Mouse (Mus musculus): ENCODE results near the gene Smtnl2. TPM values are rescaled to one million over a fixed set of nuclear protein-coding genes. Genes with fewer than 3 reads are reported as not detected.

Gene Smtnl2
- polyA plus RNA-seq, 1 experiment from 2014 or later = 4.9 TPM

- H3K27me3 ChIP-seq (ENCODE audit: control insufficient read depth, insufficient read depth, low read depth, low read length) = no peaks in the 10 kb centered on the region
- ATAC-seq (ENCODE audit: low read depth) = peak; percentile 66; the same call in 1 of the 2 replicates
- no peaks in the 10 kb centered on the region for H3K36me3 ChIP-seq (ENCODE audit: control insufficient read depth, insufficient read depth)
- peak overlapping the region; percentile 2; the same call in 1 of the 2 replicates for H3K4me3 ChIP-seq (ENCODE audit: low read depth, low read length)
- H3K9ac ChIP-seq (ENCODE audit: low read depth, low read length) = no peak overlapping the region
- H3K9me3 ChIP-seq (replicated peaks; ENCODE audit: control insufficient read depth, low read length) = no peaks in the 10 kb centered on the region
- no peak overlapping the region for H3K27ac ChIP-seq (ENCODE audit: low read length)
- H3K4me2 ChIP-seq (ENCODE audit: low read depth, low read length) = peak overlapping the region; percentile 35
- H3K4me1 ChIP-seq (ENCODE audit: control insufficient read depth, low read depth, low read length) = no peaks in the 10 kb centered on the region; the same call in 1 of the 2 replicates
- 43% methylated on average over 7 of the region's 7 CpGs for WGBS (ENCODE audit: insufficient replicate concordance)
Observed at GRCm38 (mm10) chr11:72429288-72429690, 17.8 kb upstream of the Smtnl2 start.

GRCm38 (mm10) chr11:72428694-72429093, 17.2 kb upstream of the Smtnl2 start:
- Histone ChIP-seq H3K9ac (ENCODE audit: low read depth, low read length) (no peak overlapping the region), H3K4me3 (ENCODE audit: low read depth, low read length) (no peak overlapping the region), H3K27me3 (ENCODE audit: control insufficient read depth, insufficient read depth, low read depth, low read length) (no peaks in the 10 kb centered on the region), H3K27ac (ENCODE audit: low read length) (no peak overlapping the region), H3K9me3 (replicated peaks; ENCODE audit: control insufficient read depth, low read length) (no peaks in the 10 kb centered on the region), H3K36me3 (ENCODE audit: control insufficient read depth, insufficient read depth) (no peaks in the 10 kb centered on the region), H3K4me2 (ENCODE audit: low read depth, low read length) (peak overlapping the region; percentile 35), H3K4me1 (ENCODE audit: control insufficient read depth, low read depth, low read length) (no peaks in the 10 kb centered on the region; the same call in 1 of the 2 replicates)
- peak; percentile 68; the same call in 1 of the 2 replicates for ATAC-seq (ENCODE audit: low read depth)
- 0% methylated on average over 5 of the region's 5 CpGs for WGBS (ENCODE audit: insufficient replicate concordance)

- no peaks in the 10 kb centered on the region for H3K36me3 ChIP-seq (ENCODE audit: control insufficient read depth, insufficient read depth)
- no peak overlapping the region for H3K9ac ChIP-seq (ENCODE audit: low read depth, low read length)
- no peak overlapping the region for H3K27ac ChIP-seq (ENCODE audit: low read length)
- H3K27me3 ChIP-seq (ENCODE audit: control insufficient read depth, insufficient read depth, low read depth, low read length) = no peaks in the 10 kb centered on the region
- H3K9me3 ChIP-seq (replicated peaks; ENCODE audit: control insufficient read depth, low read length) = no peaks in the 10 kb centered on the region
- ATAC-seq (ENCODE audit: low read depth) = no peak
- H3K4me2 ChIP-seq (ENCODE audit: low read depth, low read length) = no peak overlapping the region
- no peaks in the 10 kb centered on the region; the same call in 1 of the 2 replicates for H3K4me1 ChIP-seq (ENCODE audit: control insufficient read depth, low read depth, low read length)
- H3K4me3 ChIP-seq (ENCODE audit: low read depth, low read length) = no peak overlapping the region
Observed at GRCm38 (mm10) chr11:72426884-72427283, 15.4 kb upstream of the Smtnl2 start.

- no peak for ATAC-seq (ENCODE audit: low read depth)
- no peaks in the 10 kb centered on the region for H3K36me3 ChIP-seq (ENCODE audit: control insufficient read depth, insufficient read depth)
- no peaks in the 10 kb centered on the region for H3K27me3 ChIP-seq (ENCODE audit: control insufficient read depth, insufficient read depth, low read depth, low read length)
- H3K9me3 ChIP-seq (replicated peaks; ENCODE audit: control insufficient read depth, low read length) = no peaks in the 10 kb centered on the region
- no peak overlapping the region for H3K4me2 ChIP-seq (ENCODE audit: low read depth, low read length)
- no peak overlapping the region for H3K27ac ChIP-seq (ENCODE audit: low read length)
- no peaks in the 10 kb centered on the region; the same call in 1 of the 2 replicates for H3K4me1 ChIP-seq (ENCODE audit: control insufficient read depth, low read depth, low read length)
- no peak overlapping the region for H3K9ac ChIP-seq (ENCODE audit: low read depth, low read length)
- no peak overlapping the region for H3K4me3 ChIP-seq (ENCODE audit: low read depth, low read length)
Observed at GRCm38 (mm10) chr11:72425201-72425600, 13.7 kb upstream of the Smtnl2 start.

- no peaks in the 10 kb centered on the region for H3K27me3 ChIP-seq (ENCODE audit: control insufficient read depth, insufficient read depth, low read depth, low read length)
- H3K27ac ChIP-seq (ENCODE audit: low read length) = no peak overlapping the region
- no peaks in the 10 kb centered on the region for H3K36me3 ChIP-seq (ENCODE audit: control insufficient read depth, insufficient read depth)
- H3K4me2 ChIP-seq (ENCODE audit: low read depth, low read length) = no peak overlapping the region
- WGBS (ENCODE audit: insufficient replicate concordance) = 51% methylated on average over 4 of the region's 4 CpGs
- no peaks in the 10 kb centered on the region for H3K9me3 ChIP-seq (replicated peaks; ENCODE audit: control insufficient read depth, low read length)
- H3K9ac ChIP-seq (ENCODE audit: low read depth, low read length) = no peak overlapping the region
- no peak overlapping the region for H3K4me3 ChIP-seq (ENCODE audit: low read depth, low read length)
- no peak for ATAC-seq (ENCODE audit: low read depth)
- H3K4me1 ChIP-seq (ENCODE audit: control insufficient read depth, low read depth, low read length) = no peaks in the 10 kb centered on the region; the same call in 1 of the 2 replicates
Observed at GRCm38 (mm10) chr11:72423686-72424085, 12.2 kb upstream of the Smtnl2 start.

- Histone ChIP-seq H3K27me3 (ENCODE audit: control insufficient read depth, insufficient read depth, low read depth, low read length) (no peaks in the 10 kb centered on the region), H3K4me2 (ENCODE audit: low read depth, low read length) (no peak overlapping the region), H3K4me1 (ENCODE audit: control insufficient read depth, low read depth, low read length) (no peaks in the 10 kb centered on the region), H3K27ac (ENCODE audit: low read length) (no peak overlapping the region), H3K4me3 (ENCODE audit: low read depth, low read length) (no peak overlapping the region), H3K9me3 (replicated peaks; ENCODE audit: control insufficient read depth, low read length) (no peaks in the 10 kb centered on the region), H3K36me3 (ENCODE audit: control insufficient read depth, insufficient read depth) (no peaks in the 10 kb centered on the region), H3K9ac (ENCODE audit: low read depth, low read length) (no peak overlapping the region)
- ATAC-seq (ENCODE audit: low read depth) = no peak
- 53% methylated on average over 11 of the region's 11 CpGs for WGBS (ENCODE audit: insufficient replicate concordance)
Observed at GRCm38 (mm10) chr11:72421518-72422278, 10.2 kb upstream of the Smtnl2 start.

GRCm38 (mm10) chr11:72420460-72421122, 9.1 kb upstream of the Smtnl2 start:
- Histone ChIP-seq H3K4me2 (ENCODE audit: low read depth, low read length) (no peak overlapping the region), H3K9ac (ENCODE audit: low read depth, low read length) (no peak overlapping the region)
- 62% methylated on average over 6 of the region's 6 CpGs for WGBS (ENCODE audit: insufficient replicate concordance)

GRCm38 (mm10) chr11:72419006-72419405, 7.5 kb upstream of the Smtnl2 start:
- H3K4me2 ChIP-seq (ENCODE audit: low read depth, low read length) = no peak overlapping the region
- WGBS (ENCODE audit: insufficient replicate concordance) = 74% methylated on average over 6 of the region's 6 CpGs
- no peaks in the 10 kb centered on the region; the same call in 1 of the 2 replicates for H3K27me3 ChIP-seq (ENCODE audit: control insufficient read depth, insufficient read depth, low read depth, low read length)
- H3K36me3 ChIP-seq (ENCODE audit: control insufficient read depth, insufficient read depth) = no peaks in the 10 kb centered on the region
- H3K9ac ChIP-seq (ENCODE audit: low read depth, low read length) = no peak overlapping the region
- no peak overlapping the region for H3K27ac ChIP-seq (ENCODE audit: low read length)
- no peak for ATAC-seq (ENCODE audit: low read depth)
- H3K4me1 ChIP-seq (ENCODE audit: control insufficient read depth, low read depth, low read length) = peaks cover 19% of the 10 kb centered on the region
- no peaks in the 10 kb centered on the region for H3K9me3 ChIP-seq (replicated peaks; ENCODE audit: control insufficient read depth, low read length)
- no peak overlapping the region for H3K4me3 ChIP-seq (ENCODE audit: low read depth, low read length)

More at GRCm38 (mm10) chr11:72420460-72421122, 9.1 kb upstream of the Smtnl2 start:
- Histone ChIP-seq H3K27ac (ENCODE audit: low read length) (no peak overlapping the region), H3K4me3 (ENCODE audit: low read depth, low read length) (no peak overlapping the region), H3K4me1 (ENCODE audit: control insufficient read depth, low read depth, low read length) (peaks cover 5% of the 10 kb centered on the region), H3K27me3 (ENCODE audit: control insufficient read depth, insufficient read depth, low read depth, low read length) (no peaks in the 10 kb centered on the region), H3K9me3 (replicated peaks; ENCODE audit: control insufficient read depth, low read length) (no peaks in the 10 kb centered on the region), H3K36me3 (ENCODE audit: control insufficient read depth, insufficient read depth) (no peaks in the 10 kb centered on the region)
- no peak for ATAC-seq (ENCODE audit: low read depth)

GRCm38 (mm10) chr11:72418227-72418626, 6.7 kb upstream of the Smtnl2 start:
- H3K36me3 ChIP-seq (ENCODE audit: control insufficient read depth, insufficient read depth) = no peaks in the 10 kb centered on the region
- 62% methylated on average over 8 of the region's 8 CpGs for WGBS (ENCODE audit: insufficient replicate concordance)
- no peak for ATAC-seq (ENCODE audit: low read depth)

More at GRCm38 (mm10) chr11:72418227-72418626, 6.7 kb upstream of the Smtnl2 start:
- H3K4me1 ChIP-seq (ENCODE audit: control insufficient read depth, low read depth, low read length) = peaks cover 19% of the 10 kb centered on the region
- no peaks in the 10 kb centered on the region for H3K9me3 ChIP-seq (replicated peaks; ENCODE audit: control insufficient read depth, low read length)
- no peak overlapping the region for H3K9ac ChIP-seq (ENCODE audit: low read depth, low read length)
- no peak overlapping the region for H3K27ac ChIP-seq (ENCODE audit: low read length)
- H3K27me3 ChIP-seq (ENCODE audit: control insufficient read depth, insufficient read depth, low read depth, low read length) = no peaks in the 10 kb centered on the region; the same call in 1 of the 2 replicates
- no peak overlapping the region for H3K4me3 ChIP-seq (ENCODE audit: low read depth, low read length)
- H3K4me2 ChIP-seq (ENCODE audit: low read depth, low read length) = no peak overlapping the region
